Mouse (Mus musculus): ENCODE results near the gene Parn. TPM values are rescaled to one million over a fixed set of nuclear protein-coding genes. Genes with fewer than 3 reads are reported as not detected.

The Parn gene
- polyA plus RNA-seq, 1 experiment from 2014 or later, result 30.4 TPM

GRCm38 (mm10) chr16:13550667-13551066 is 117.3 kb downstream of the Parn start:
- no peaks in the 10 kb centered on the region; the same call in 1 of the 2 replicates for H3K9me3 ChIP-seq (replicated peaks; ENCODE audit: control insufficient read depth, low read length, poor library complexity, severe bottlenecking)
- no peak overlapping the region for H3K9ac ChIP-seq (ENCODE audit: low read depth, low read length)
- H3K27ac ChIP-seq (ENCODE audit: low read length), result no peak overlapping the region
- no peak overlapping the region for H3K4me2 ChIP-seq (ENCODE audit: low read length)
- no peak for ATAC-seq
- H3K27me3 ChIP-seq (ENCODE audit: control insufficient read depth, insufficient read depth, low read depth, low read length), result no peaks in the 10 kb centered on the region
- peaks cover 7% of the 10 kb centered on the region for H3K36me3 ChIP-seq (ENCODE audit: control insufficient read depth, insufficient read depth, low read length)
- H3K4me3 ChIP-seq (ENCODE audit: low read depth, low read length), result no peak overlapping the region
- no peaks in the 10 kb centered on the region for H3K4me1 ChIP-seq (ENCODE audit: control insufficient read depth, insufficient read depth, low read length)
- 97% methylated on average over 3 of the region's 3 CpGs for WGBS

GRCm38 (mm10) chr16:13549976-13550375 is 118.0 kb downstream of the Parn start:
- Histone ChIP-seq H3K9me3 (replicated peaks; ENCODE audit: control insufficient read depth, low read length, poor library complexity, severe bottlenecking) (peaks cover 4% of the 10 kb centered on the region), H3K9ac (ENCODE audit: low read depth, low read length) (no peak overlapping the region), H3K4me1 (ENCODE audit: control insufficient read depth, insufficient read depth, low read length) (no peaks in the 10 kb centered on the region), H3K4me2 (ENCODE audit: low read length) (no peak overlapping the region), H3K27me3 (ENCODE audit: control insufficient read depth, insufficient read depth, low read depth, low read length) (no peaks in the 10 kb centered on the region), H3K4me3 (ENCODE audit: low read depth, low read length) (no peak overlapping the region), H3K36me3 (ENCODE audit: control insufficient read depth, insufficient read depth, low read length) (peaks cover 7% of the 10 kb centered on the region), H3K27ac (ENCODE audit: low read length) (no peak overlapping the region)
- ATAC-seq, result no peak
- WGBS, result 91% methylated on average over 2 of the region's 2 CpGs

- 84% methylated on average over 4 of the region's 4 CpGs for WGBS
- H3K27ac ChIP-seq (ENCODE audit: low read length), result no peak overlapping the region
- H3K4me2 ChIP-seq (ENCODE audit: low read length), result no peak overlapping the region
- H3K9me3 ChIP-seq (replicated peaks; ENCODE audit: control insufficient read depth, low read length, poor library complexity, severe bottlenecking), result peaks cover 7% of the 10 kb centered on the region
- peaks cover 5% of the 10 kb centered on the region for H3K36me3 ChIP-seq (ENCODE audit: control insufficient read depth, insufficient read depth, low read length)
- H3K27me3 ChIP-seq (ENCODE audit: control insufficient read depth, insufficient read depth, low read depth, low read length), result no peaks in the 10 kb centered on the region
- H3K4me3 ChIP-seq (ENCODE audit: low read depth, low read length), result no peak overlapping the region
- no peaks in the 10 kb centered on the region for H3K4me1 ChIP-seq (ENCODE audit: control insufficient read depth, insufficient read depth, low read length)
- H3K9ac ChIP-seq (ENCODE audit: low read depth, low read length), result no peak overlapping the region
- no peak for ATAC-seq
These were observed 126.2 kb downstream of the Parn start for GRCm38 (mm10) chr16:13541816-13542215.

- Histone ChIP-seq H3K9me3 (replicated peaks; ENCODE audit: control insufficient read depth, low read length, poor library complexity, severe bottlenecking) (peaks cover 7% of the 10 kb centered on the region), H3K4me2 (ENCODE audit: low read length) (no peak overlapping the region), H3K4me3 (ENCODE audit: low read depth, low read length) (no peak overlapping the region), H3K36me3 (ENCODE audit: control insufficient read depth, insufficient read depth, low read length) (no peaks in the 10 kb centered on the region; the same call in 1 of the 2 replicates), H3K9ac (ENCODE audit: low read depth, low read length) (no peak overlapping the region), H3K4me1 (ENCODE audit: control insufficient read depth, insufficient read depth, low read length) (no peaks in the 10 kb centered on the region), H3K27me3 (ENCODE audit: control insufficient read depth, insufficient read depth, low read depth, low read length) (no peaks in the 10 kb centered on the region), H3K27ac (ENCODE audit: low read length) (no peak overlapping the region)
- ATAC-seq, result no peak
- 78% methylated on average over 15 of the region's 15 CpGs for whole genome bisulfite sequencing
These were observed 126.7 kb downstream of the Parn start for GRCm38 (mm10) chr16:13541121-13541747.

GRCm38 (mm10) chr16:13538933-13539648 is 128.9 kb downstream of the Parn start:
- Histone ChIP-seq H3K9ac (ENCODE audit: low read depth, low read length) (no peak overlapping the region), H3K27me3 (ENCODE audit: control insufficient read depth, insufficient read depth, low read depth, low read length) (no peaks in the 10 kb centered on the region), H3K36me3 (ENCODE audit: control insufficient read depth, insufficient read depth, low read length) (no peaks in the 10 kb centered on the region; the same call in 1 of the 2 replicates), H3K4me3 (ENCODE audit: low read depth, low read length) (no peak overlapping the region), H3K9me3 (replicated peaks; ENCODE audit: control insufficient read depth, low read length, poor library complexity, severe bottlenecking) (no peaks in the 10 kb centered on the region), H3K4me2 (ENCODE audit: low read length) (no peak overlapping the region), H3K4me1 (ENCODE audit: control insufficient read depth, insufficient read depth, low read length) (no peaks in the 10 kb centered on the region), H3K27ac (ENCODE audit: low read length) (no peak overlapping the region)
- WGBS, result 58% methylated on average over 9 of the region's 9 CpGs
- no peak for ATAC-seq

GRCm38 (mm10) chr16:13538213-13538932 is 129.6 kb downstream of the Parn start:
- H3K4me2 ChIP-seq (ENCODE audit: low read length), result no peak overlapping the region
- no peak overlapping the region for H3K9ac ChIP-seq (ENCODE audit: low read depth, low read length)
- H3K4me1 ChIP-seq (ENCODE audit: control insufficient read depth, insufficient read depth, low read length), result no peaks in the 10 kb centered on the region
- H3K27me3 ChIP-seq (ENCODE audit: control insufficient read depth, insufficient read depth, low read depth, low read length), result no peaks in the 10 kb centered on the region
- no peak overlapping the region for H3K4me3 ChIP-seq (ENCODE audit: low read depth, low read length)
- no peak for ATAC-seq
- H3K9me3 ChIP-seq (replicated peaks; ENCODE audit: control insufficient read depth, low read length, poor library complexity, severe bottlenecking), result no peaks in the 10 kb centered on the region
- H3K27ac ChIP-seq (ENCODE audit: low read length), result no peak overlapping the region
- WGBS, result 73% methylated on average over 13 of the region's 13 CpGs
- no peaks in the 10 kb centered on the region; the same call in 1 of the 2 replicates for H3K36me3 ChIP-seq (ENCODE audit: control insufficient read depth, insufficient read depth, low read length)

- Histone ChIP-seq H3K27me3 (ENCODE audit: control insufficient read depth, insufficient read depth, low read depth, low read length) (no peaks in the 10 kb centered on the region), H3K9me3 (replicated peaks; ENCODE audit: control insufficient read depth, low read length, poor library complexity, severe bottlenecking) (no peaks in the 10 kb centered on the region), H3K9ac (ENCODE audit: low read depth, low read length) (no peak overlapping the region), H3K4me1 (ENCODE audit: control insufficient read depth, insufficient read depth, low read length) (no peaks in the 10 kb centered on the region), H3K4me2 (ENCODE audit: low read length) (no peak overlapping the region), H3K27ac (ENCODE audit: low read length) (no peak overlapping the region), H3K36me3 (ENCODE audit: control insufficient read depth, insufficient read depth, low read length) (no peaks in the 10 kb centered on the region; the same call in 1 of the 2 replicates), H3K4me3 (ENCODE audit: low read depth, low read length) (no peak overlapping the region)
- WGBS, result 92% methylated on average over 7 of the region's 7 CpGs
- no peak for ATAC-seq
These were observed 131.6 kb downstream of the Parn start for GRCm38 (mm10) chr16:13536404-13536803.

- Histone ChIP-seq H3K4me2 (ENCODE audit: low read length) (no peak overlapping the region), H3K9ac (ENCODE audit: low read depth, low read length) (no peak overlapping the region), H3K9me3 (replicated peaks; ENCODE audit: control insufficient read depth, low read length, poor library complexity, severe bottlenecking) (no peaks in the 10 kb centered on the region), H3K36me3 (ENCODE audit: control insufficient read depth, insufficient read depth, low read length) (no peaks in the 10 kb centered on the region; the same call in 1 of the 2 replicates), H3K4me3 (ENCODE audit: low read depth, low read length) (no peak overlapping the region), H3K4me1 (ENCODE audit: control insufficient read depth, insufficient read depth, low read length) (no peaks in the 10 kb centered on the region), H3K27ac (ENCODE audit: low read length) (no peak overlapping the region), H3K27me3 (ENCODE audit: control insufficient read depth, insufficient read depth, low read depth, low read length) (no peaks in the 10 kb centered on the region)
- 84% methylated on average over 12 of the region's 12 CpGs for WGBS
- no peak for ATAC-seq
These were observed 132.1 kb downstream of the Parn start for GRCm38 (mm10) chr16:13535856-13536255.

GRCm38 (mm10) chr16:13532840-13533239 is 135.1 kb downstream of the Parn start:
- no peaks in the 10 kb centered on the region; the same call in 1 of the 2 replicates for H3K36me3 ChIP-seq (ENCODE audit: control insufficient read depth, insufficient read depth, low read length)
- no peak overlapping the region for H3K4me3 ChIP-seq (ENCODE audit: low read depth, low read length)
- no peaks in the 10 kb centered on the region for H3K27me3 ChIP-seq (ENCODE audit: control insufficient read depth, insufficient read depth, low read depth, low read length)
- no peak overlapping the region for H3K27ac ChIP-seq (ENCODE audit: low read length)
- no peak overlapping the region for H3K9ac ChIP-seq (ENCODE audit: low read depth, low read length)
- H3K4me2 ChIP-seq (ENCODE audit: low read length), result no peak overlapping the region
- H3K9me3 ChIP-seq (replicated peaks; ENCODE audit: control insufficient read depth, low read length, poor library complexity, severe bottlenecking), result no peaks in the 10 kb centered on the region
- ATAC-seq, result no peak
- no peaks in the 10 kb centered on the region for H3K4me1 ChIP-seq (ENCODE audit: control insufficient read depth, insufficient read depth, low read length)

All from midbrain, embryonic 16.5 days (tissue).